Mouse (Mus musculus): ENCODE measurements around the gene Gm8024. TPM values are rescaled to one million over a fixed set of nuclear protein-coding genes. Genes with fewer than 3 reads are reported as not detected.
"Not testable (repeated sequence)": the region's sequence is repeated elsewhere in the genome, so short reads cannot be mapped to it uniquely, and the experiment has no call there.

Gm8024 gene
- polyA plus RNA-seq (2012; rRNA removed) (not detected in 2 replicates), polyA plus RNA-seq (2014; fragmentation: Nextera tagmentation; extraction: Ambion mirVana) (not detected in 2 replicates)

DNA sequence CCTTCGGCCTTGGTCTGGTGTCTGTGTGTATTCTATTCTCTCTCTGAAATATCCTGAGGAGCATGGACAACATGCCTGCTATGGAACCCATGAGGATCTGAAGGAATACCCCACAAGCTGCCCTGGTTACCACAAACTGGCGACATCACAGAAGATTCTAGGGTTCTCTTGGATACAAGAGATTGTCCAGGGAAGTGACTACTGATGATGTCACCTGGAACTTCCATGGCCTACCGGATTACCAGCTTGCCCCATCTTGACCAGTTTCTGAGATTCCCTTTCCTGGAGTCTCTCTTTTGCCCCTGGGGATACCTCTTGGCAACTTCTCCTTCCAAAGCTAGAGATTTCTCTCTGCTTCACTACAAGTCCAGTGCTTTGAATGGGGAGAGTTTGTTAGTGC, at the start of gene Gm8024:
Gene Gm8024 (minus strand): TSS at position 101 of the 400 bp plus-strand sequence.
- H3K27me3 ChIP-seq (ENCODE audit: control insufficient read depth, insufficient read depth, low read length); H3K4me1 ChIP-seq (replicated peaks; ENCODE audit: control insufficient read depth in 2 of 2, insufficient read depth in 2 of 2, low read length in 1 of 2); H3K4me3 ChIP-seq (ENCODE audit: insufficient read depth in 1 of 2, low read depth in 2 of 2, low read length in 2 of 2); H3K9ac ChIP-seq (replicated peaks); H3K27ac ChIP-seq; DNase-seq (ENCODE audit: low read depth in 3 of 3, low spot score in 3 of 3); ATAC-seq (ENCODE audit: insufficient read depth); H3K4me2 ChIP-seq (ENCODE audit: low read depth); H3K9me3 ChIP-seq (ENCODE audit: control insufficient read depth, low read length); H3K36me3 ChIP-seq (replicated peaks; ENCODE audit: control insufficient read depth, insufficient read depth, low read depth): not testable (repeated sequence)
- 82% methylated on average over 1 of the region's 3 CpGs for WGBS (ENCODE audit: insufficient replicate concordance)

DNA sequence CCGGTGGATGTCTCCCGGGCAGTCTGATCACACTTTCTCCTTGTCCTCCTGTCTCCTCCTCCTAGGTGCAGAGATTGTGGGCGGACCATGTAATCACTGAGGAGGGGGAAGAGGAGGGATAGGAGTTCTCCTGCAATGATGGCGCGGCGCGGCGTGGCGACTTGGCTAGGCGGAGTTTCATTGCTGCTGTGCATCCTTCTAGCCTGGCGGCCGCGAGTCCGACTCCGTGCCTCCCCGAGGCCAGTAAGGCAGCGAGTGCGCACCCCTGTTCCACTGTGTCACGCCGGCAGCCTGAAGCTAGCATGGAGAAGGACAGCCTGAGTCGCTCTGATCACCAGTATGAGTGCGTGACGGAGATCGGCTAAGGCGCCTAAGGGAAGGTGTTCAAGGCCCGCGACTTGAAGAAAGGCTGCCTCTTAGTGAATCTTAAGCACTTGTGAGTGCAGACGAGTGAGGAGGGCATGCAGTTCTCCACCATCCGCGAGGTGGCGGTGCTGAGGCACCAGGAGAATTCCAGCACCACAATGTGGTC, 19.2 kb upstream of the Gm8024 start:
- not testable (repeated sequence) for H3K27me3 ChIP-seq (ENCODE audit: control insufficient read depth, insufficient read depth, low read length); H3K36me3 ChIP-seq (replicated peaks; ENCODE audit: control insufficient read depth, insufficient read depth, low read depth); H3K27ac ChIP-seq; H3K4me2 ChIP-seq (ENCODE audit: low read depth); DNase-seq (ENCODE audit: low read depth in 3 of 3, low spot score in 3 of 3); H3K9ac ChIP-seq (replicated peaks); ATAC-seq (ENCODE audit: insufficient read depth); H3K4me1 ChIP-seq (replicated peaks; ENCODE audit: control insufficient read depth in 2 of 2, insufficient read depth in 2 of 2, low read length in 1 of 2); H3K4me3 ChIP-seq (ENCODE audit: insufficient read depth in 1 of 2, low read depth in 2 of 2, low read length in 2 of 2); H3K9me3 ChIP-seq (ENCODE audit: control insufficient read depth, low read length)
- WGBS (ENCODE audit: insufficient replicate concordance), result 5% methylated on average over 25 of the region's 31 CpGs

DNA sequence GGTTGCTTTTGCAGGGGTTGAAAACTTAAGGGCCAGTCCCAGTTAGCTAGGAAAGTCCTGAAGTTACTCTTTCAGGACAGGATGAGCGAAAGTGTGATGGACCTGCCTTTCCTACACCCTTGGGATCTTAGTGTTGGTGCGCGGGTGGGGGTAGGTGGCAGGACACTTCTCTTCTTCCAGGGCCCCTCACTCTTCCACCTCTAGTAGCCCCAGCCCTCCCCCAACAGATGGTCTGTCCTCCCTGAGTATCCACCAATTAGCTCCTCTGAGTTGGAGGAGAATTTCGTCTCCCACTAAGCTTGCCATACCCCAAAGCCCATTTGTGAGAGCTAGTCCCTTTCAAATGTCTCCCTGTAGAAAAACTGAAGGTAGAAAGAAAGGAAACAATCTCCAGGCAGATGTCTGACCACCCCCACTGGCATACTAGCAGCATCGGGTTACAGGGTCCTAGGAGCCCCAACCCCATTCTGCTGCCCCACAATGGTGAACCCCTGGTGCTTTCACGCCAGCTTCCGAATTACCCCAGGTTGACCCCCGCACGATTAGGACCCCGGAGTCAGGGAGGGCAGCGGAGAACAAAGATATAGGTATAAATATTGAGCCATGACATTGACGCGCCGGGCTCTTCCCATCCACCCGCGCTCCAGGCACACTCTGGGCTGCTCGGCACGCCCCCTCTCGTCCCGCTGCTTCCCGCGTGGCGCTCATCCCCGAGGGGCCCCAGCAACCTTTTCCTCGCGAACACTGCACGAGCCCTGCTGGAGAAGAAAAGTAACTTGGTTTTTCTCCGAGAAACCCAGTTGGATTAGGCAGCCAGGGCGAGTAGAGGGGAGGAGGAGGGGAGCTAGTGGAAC, 18.5 kb upstream of the Gm8024 start:
- not testable (repeated sequence) for H3K4me3 ChIP-seq (ENCODE audit: insufficient read depth in 1 of 2, low read depth in 2 of 2, low read length in 2 of 2); H3K4me2 ChIP-seq (ENCODE audit: low read depth); H3K27ac ChIP-seq; H3K36me3 ChIP-seq (replicated peaks; ENCODE audit: control insufficient read depth, insufficient read depth, low read depth); H3K9ac ChIP-seq (replicated peaks); ATAC-seq (ENCODE audit: insufficient read depth); H3K27me3 ChIP-seq (ENCODE audit: control insufficient read depth, insufficient read depth, low read length); H3K9me3 ChIP-seq (ENCODE audit: control insufficient read depth, low read length); H3K4me1 ChIP-seq (replicated peaks; ENCODE audit: control insufficient read depth in 2 of 2, insufficient read depth in 2 of 2, low read length in 1 of 2); DNase-seq (ENCODE audit: low read depth in 3 of 3, low spot score in 3 of 3)
- WGBS (ENCODE audit: insufficient replicate concordance), result 16% methylated on average over 16 of the region's 29 CpGs

DNA sequence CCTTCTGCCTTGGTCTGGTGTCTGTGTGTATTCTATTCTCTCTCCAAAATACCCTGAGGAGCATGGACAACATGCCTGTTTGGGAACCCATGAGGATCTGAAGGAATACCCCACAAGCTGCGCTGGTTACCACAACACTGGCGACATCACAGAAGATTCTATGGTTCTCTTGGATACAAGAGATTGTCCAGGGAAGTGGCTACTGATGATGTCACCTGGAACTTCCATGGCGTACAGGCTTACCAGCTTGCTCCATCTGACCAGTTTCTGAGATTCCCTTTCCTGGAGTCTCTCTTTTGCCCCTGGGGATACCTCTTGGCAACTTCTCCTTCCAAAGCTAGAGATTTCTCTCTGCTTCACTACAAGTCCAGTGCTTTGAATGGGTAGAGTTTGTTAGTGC, 21.8 kb downstream of the Gm8024 start, which contains the start of gene Gm8020:
Gene Gm8020 (minus strand): TSS at position 101 of the 400 bp plus-strand sequence.
- H3K36me3 ChIP-seq (replicated peaks; ENCODE audit: control insufficient read depth, insufficient read depth, low read depth); H3K9ac ChIP-seq (replicated peaks); H3K4me1 ChIP-seq (replicated peaks; ENCODE audit: control insufficient read depth in 2 of 2, insufficient read depth in 2 of 2, low read length in 1 of 2); H3K27ac ChIP-seq; H3K4me3 ChIP-seq (ENCODE audit: insufficient read depth in 1 of 2, low read depth in 2 of 2, low read length in 2 of 2); H3K9me3 ChIP-seq (ENCODE audit: control insufficient read depth, low read length); H3K4me2 ChIP-seq (ENCODE audit: low read depth); H3K27me3 ChIP-seq (ENCODE audit: control insufficient read depth, insufficient read depth, low read length); ATAC-seq (ENCODE audit: insufficient read depth); DNase-seq (ENCODE audit: low read depth in 3 of 3, low spot score in 3 of 3): not testable (repeated sequence)
- WGBS (ENCODE audit: insufficient replicate concordance), result 80% methylated on average over 1 of the region's 3 CpGs

Other genes with a start within 250 kb of the Gm8024 start
- gene Gm9611, start 226.9 kb downstream of the Gm8024 start, polyA plus RNA-seq (2012; rRNA removed), result not detected in 2 replicates
- not detected in 2 replicates for gene Gm9611, start 226.9 kb downstream of the Gm8024 start, polyA plus RNA-seq (2014; fragmentation: Nextera tagmentation; extraction: Ambion mirVana)
- not detected in 2 replicates for gene Gm7995, start 214.1 kb downstream of the Gm8024 start, polyA plus RNA-seq (2012; rRNA removed)
- gene Gm7995, start 214.1 kb downstream of the Gm8024 start, polyA plus RNA-seq (2014; fragmentation: Nextera tagmentation; extraction: Ambion mirVana), result not detected in 2 replicates
- gene Gm8005, start 84.6 kb downstream of the Gm8024 start, polyA plus RNA-seq (2012; rRNA removed), result not detected in 2 replicates
- gene Gm8005, start 84.6 kb downstream of the Gm8024 start, polyA plus RNA-seq (2014; fragmentation: Nextera tagmentation; extraction: Ambion mirVana), result not detected in 2 replicates
- not detected in 2 replicates for gene Gm8011, start 60.4 kb downstream of the Gm8024 start, polyA plus RNA-seq (2012; rRNA removed)
- gene Gm8011, start 60.4 kb downstream of the Gm8024 start, polyA plus RNA-seq (2014; fragmentation: Nextera tagmentation; extraction: Ambion mirVana), result not detected in 2 replicates
- not detected in 2 replicates for gene Gm8020, start 21.9 kb downstream of the Gm8024 start, polyA plus RNA-seq (2012; rRNA removed)
- gene Gm8020, start 21.9 kb downstream of the Gm8024 start, polyA plus RNA-seq (2014; fragmentation: Nextera tagmentation; extraction: Ambion mirVana), result not detected in 2 replicates
- not detected in 2 replicates for gene Gm17124, start 75.6 kb upstream of the Gm8024 start, polyA plus RNA-seq (2012; rRNA removed)
- not detected in 2 replicates for gene Gm17124, start 75.6 kb upstream of the Gm8024 start, polyA plus RNA-seq (2014; fragmentation: Nextera tagmentation; extraction: Ambion mirVana)
- not detected in 2 replicates for gene Gm3633, start 117.6 kb upstream of the Gm8024 start, polyA plus RNA-seq (2012; rRNA removed)
- not detected in 2 replicates for gene Gm3633, start 117.6 kb upstream of the Gm8024 start, polyA plus RNA-seq (2014; fragmentation: Nextera tagmentation; extraction: Ambion mirVana)
- not detected in 2 replicates for gene Gm10378, start 131.7 kb upstream of the Gm8024 start, polyA plus RNA-seq (2012; rRNA removed)
- gene Gm10378, start 131.7 kb upstream of the Gm8024 start, polyA plus RNA-seq (2014; fragmentation: Nextera tagmentation; extraction: Ambion mirVana), result not detected in 2 replicates
- gene Gm3015, start 244.5 kb upstream of the Gm8024 start, polyA plus RNA-seq (2012; rRNA removed), result not detected in 2 replicates
- not detected in 2 replicates for gene Gm3015, start 244.5 kb upstream of the Gm8024 start, polyA plus RNA-seq (2014; fragmentation: Nextera tagmentation; extraction: Ambion mirVana)